Mouse (Mus musculus) left cerebral cortex, adult 11 months (tissue): Measurements from ENCODE around the gene Zfp672.
"Not testable (repeated sequence)": the region's sequence is repeated elsewhere in the genome, so short reads cannot be mapped to it uniquely, and the experiment has no call there.

Experiments used
- DNase-seq: peaks from one replicate; pipeline ENCODE4 v3.0.0; 2022; ENCODE audit warnings: low spot score

The Zfp672 gene

GRCm38 (mm10) chr11:58324614-58325229, 5.4 kb downstream of the Zfp672 start:
- DNase-seq: no peak

GRCm38 (mm10) chr11:58323570-58324340, 6.4 kb downstream of the Zfp672 start:
- DNase-seq: no peak

- DNase-seq: peak; percentile 93
These were observed 7.1 kb downstream of the Zfp672 start for GRCm38 (mm10) chr11:58322824-58323569.

- no peak for DNase-seq
These were observed 13.3 kb downstream of the Zfp672 start for GRCm38 (mm10) chr11:58316768-58317390.

- no peak for DNase-seq
These were observed 13.8 kb downstream of the Zfp672 start for GRCm38 (mm10) chr11:58316344-58316743.

GRCm38 (mm10) chr11:58315536-58316168, 14.5 kb downstream of the Zfp672 start:
- DNase-seq: no peak

GRCm38 (mm10) chr11:58314069-58314468, 16.1 kb downstream of the Zfp672 start:
- DNase-seq: no peak

GRCm38 (mm10) chr11:58308661-58309060, 21.5 kb downstream of the Zfp672 start:
- DNase-seq: no peak

GRCm38 (mm10) chr11:58307411-58308080, 22.6 kb downstream of the Zfp672 start:
- DNase-seq: no peak

GRCm38 (mm10) chr11:58306860-58307308, 23.3 kb downstream of the Zfp672 start, which contains the start of gene Zfp692:
TSS of gene Zfp692 (plus strand) at chr11:58307069.
- DNase-seq: peak; percentile 94

- not testable (repeated sequence) for DNase-seq
These were observed 24.8 kb downstream of the Zfp672 start for GRCm38 (mm10) chr11:58305299-58305698.

GRCm38 (mm10) chr11:58303594-58303993, 26.5 kb downstream of the Zfp672 start:
- DNase-seq: no peak

- no peak for DNase-seq
These were observed 27.2 kb downstream of the Zfp672 start for GRCm38 (mm10) chr11:58302774-58303445.

- peak; percentile 96 for DNase-seq
These were observed 28.0 kb downstream of the Zfp672 start for GRCm38 (mm10) chr11:58301837-58302754.

- peak; percentile 66 for DNase-seq
These were observed 29.1 kb downstream of the Zfp672 start for GRCm38 (mm10) chr11:58301057-58301456.

- DNase-seq: no peak
These were observed 32.7 kb downstream of the Zfp672 start for GRCm38 (mm10) chr11:58297396-58297795.

- no peak for DNase-seq
These were observed 37.3 kb downstream of the Zfp672 start for GRCm38 (mm10) chr11:58292791-58293190.

- DNase-seq: no peak
These were observed 39.3 kb downstream of the Zfp672 start for GRCm38 (mm10) chr11:58290812-58291211.

- no peak for DNase-seq
These were observed 40.0 kb downstream of the Zfp672 start for GRCm38 (mm10) chr11:58289992-58290682.
